Mouse (Mus musculus): ENCODE measurements around the gene Zbtb6. TPM values are rescaled to one million over a fixed set of nuclear protein-coding genes. Genes with fewer than 3 reads are reported as not detected.

Zbtb6 gene
- total RNA-seq (2015; ENCODE audit: low replicate concordance) = 3.3 and 7.5 TPM in 2 replicates
- total RNA-seq (2017; ENCODE audit: low replicate concordance) = 8.5 and 10.0 TPM in 2 replicates

- ATAC-seq (replicated peaks; ENCODE audit: low FRiP score, poor library complexity, severe bottlenecking) = peak; percentile 99
Observed at GRCm38 (mm10) chr2:37442611-37443591, at the start of gene Zbtb6, which contains the start of the genes Zbtb26 and Rabgap1. Zbtb6 (minus strand) TSS chr2:37443171. Zbtb26 (minus strand) TSS chr2:37443135. Rabgap1 (plus strand) TSS chr2:37443279.

GRCm38 (mm10) chr2:37488956-37489355, 46.0 kb upstream of the Zbtb6 start:
- ATAC-seq (replicated peaks; ENCODE audit: low FRiP score, poor library complexity, severe bottlenecking) = no peak

DNA sequence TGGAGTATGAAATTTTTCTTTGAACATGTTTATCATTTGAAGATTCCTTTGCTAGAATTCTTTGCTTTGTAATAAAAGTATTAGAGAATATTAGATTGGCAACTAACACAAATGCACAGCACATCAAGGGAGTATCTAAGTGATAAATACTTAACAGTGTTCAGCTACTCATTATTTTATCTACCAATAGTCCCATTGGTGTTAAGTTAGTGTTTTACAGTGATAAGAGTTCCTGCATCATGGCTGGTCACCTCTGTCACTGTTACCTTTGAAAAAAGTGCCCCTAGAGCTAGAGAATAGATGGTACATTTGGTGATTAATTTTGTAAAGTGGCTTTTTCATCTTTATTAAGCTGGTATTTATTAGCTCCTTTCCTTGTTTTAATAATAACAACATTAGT, 43.4 kb upstream of the Zbtb6 start:
- no peak for ATAC-seq (replicated peaks; ENCODE audit: low FRiP score, poor library complexity, severe bottlenecking)

GRCm38 (mm10) chr2:37485370-37485769, 42.4 kb upstream of the Zbtb6 start:
- ATAC-seq (replicated peaks; ENCODE audit: low FRiP score, poor library complexity, severe bottlenecking) = peak; percentile 66

DNA sequence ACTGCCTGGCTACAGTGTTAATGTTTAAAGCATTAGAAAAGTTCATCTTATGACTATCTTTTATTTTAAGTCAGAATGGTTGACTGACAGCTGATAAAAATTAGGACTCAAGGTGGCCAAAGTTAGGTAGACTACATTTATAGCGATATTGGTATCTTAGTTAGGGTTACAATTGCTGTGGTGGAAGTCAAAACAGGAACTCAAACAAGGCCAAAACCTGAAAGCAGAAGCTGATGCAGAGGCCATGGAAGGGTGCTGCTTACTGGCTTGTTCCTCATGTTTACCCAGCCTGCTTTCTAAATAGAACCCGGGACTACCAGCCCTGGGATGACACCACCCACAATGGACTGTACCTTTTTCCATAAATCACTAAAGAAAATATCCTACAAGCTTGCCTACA, 41.2 kb upstream of the Zbtb6 start:
- ATAC-seq (replicated peaks; ENCODE audit: low FRiP score, poor library complexity, severe bottlenecking) = no peak

DNA sequence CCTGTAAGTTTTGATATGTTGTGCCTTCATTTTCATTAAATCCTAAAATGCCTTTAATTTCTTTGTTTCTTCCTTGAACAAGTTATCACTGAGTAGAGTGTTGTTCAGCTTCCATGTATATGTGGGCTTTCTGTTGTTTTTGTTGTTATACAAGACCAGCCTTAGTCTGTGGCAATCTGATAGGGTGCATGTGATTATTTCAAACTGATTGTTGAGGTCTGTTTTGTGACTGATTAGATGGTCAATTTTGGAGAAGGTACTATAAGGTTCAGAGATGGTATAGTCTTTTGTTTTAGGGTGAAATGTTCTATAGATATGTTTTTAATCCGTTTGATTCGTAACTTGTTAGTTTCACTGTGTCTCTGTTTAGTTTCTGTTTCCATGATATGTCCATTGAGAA, 37.1 kb upstream of the Zbtb6 start:
- no peak for ATAC-seq (replicated peaks; ENCODE audit: low FRiP score, poor library complexity, severe bottlenecking)

- no peak for ATAC-seq (replicated peaks; ENCODE audit: low FRiP score, poor library complexity, severe bottlenecking)
Observed at GRCm38 (mm10) chr2:37479559-37479958, 36.6 kb upstream of the Zbtb6 start.

DNA sequence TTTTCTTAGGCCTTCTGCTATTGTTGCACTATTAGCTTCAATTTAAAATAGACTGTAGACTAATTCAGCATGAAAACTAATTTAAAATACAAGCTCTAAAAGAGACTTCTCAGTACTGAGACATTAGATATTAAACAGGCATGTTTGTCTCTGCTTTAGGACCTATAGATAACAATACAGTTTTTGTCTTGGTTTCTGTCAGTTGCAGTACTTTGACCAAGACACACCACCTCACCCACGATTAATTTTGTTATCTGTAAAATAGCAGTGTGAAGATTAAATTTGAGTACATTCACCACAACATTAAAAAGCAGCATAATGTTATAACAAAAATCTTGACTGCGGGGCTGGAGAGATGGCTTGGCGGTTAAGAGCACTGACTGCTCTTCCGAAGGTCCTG, 23.3 kb upstream of the Zbtb6 start:
- ATAC-seq (replicated peaks; ENCODE audit: low FRiP score, poor library complexity, severe bottlenecking) = no peak

DNA sequence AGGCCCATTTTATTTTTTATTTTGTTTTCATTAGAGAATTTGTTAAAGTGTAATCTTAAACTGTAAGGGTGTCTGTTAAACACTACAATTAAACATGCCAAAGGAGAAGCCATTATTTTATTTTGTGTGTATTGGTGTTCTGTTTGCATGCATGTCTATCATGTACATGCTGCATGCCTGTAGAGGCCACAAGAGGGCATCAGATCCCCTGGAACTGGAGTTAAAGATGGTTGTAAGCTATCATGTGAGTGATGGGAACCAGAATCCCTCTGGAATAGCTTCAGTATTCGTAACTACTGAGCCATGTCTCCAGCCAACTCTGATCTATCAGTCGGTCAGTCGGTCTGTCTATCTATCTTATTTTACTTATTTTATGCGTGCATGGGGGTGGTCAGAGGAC, 17.7 kb upstream of the Zbtb6 start:
- ATAC-seq (replicated peaks; ENCODE audit: low FRiP score, poor library complexity, severe bottlenecking) = no peak

DNA sequence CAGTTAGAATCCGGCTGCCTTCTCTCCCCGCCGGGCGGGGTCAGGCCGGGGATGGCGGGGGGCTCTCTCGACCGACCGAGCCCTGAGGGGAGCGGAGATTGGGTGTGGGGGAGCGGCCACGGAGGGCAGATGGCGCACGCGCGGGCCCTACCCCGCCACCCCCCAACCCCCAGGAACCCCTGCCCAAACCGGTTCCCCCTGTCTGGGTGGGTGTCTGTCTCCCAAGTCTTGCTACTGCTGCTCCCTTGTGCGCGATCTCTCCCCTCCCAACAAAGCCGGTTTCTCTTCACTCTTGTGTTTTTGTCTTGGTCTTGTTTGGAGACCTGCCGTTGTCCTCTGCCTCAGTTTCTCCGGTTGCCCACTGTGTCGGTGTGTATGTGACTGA, 9.4 kb upstream of the Zbtb6 start:
- ATAC-seq (replicated peaks; ENCODE audit: low FRiP score, poor library complexity, severe bottlenecking) = 0 out of 2 replicates have a peak, but pooled peaks have one; percentile 4

DNA sequence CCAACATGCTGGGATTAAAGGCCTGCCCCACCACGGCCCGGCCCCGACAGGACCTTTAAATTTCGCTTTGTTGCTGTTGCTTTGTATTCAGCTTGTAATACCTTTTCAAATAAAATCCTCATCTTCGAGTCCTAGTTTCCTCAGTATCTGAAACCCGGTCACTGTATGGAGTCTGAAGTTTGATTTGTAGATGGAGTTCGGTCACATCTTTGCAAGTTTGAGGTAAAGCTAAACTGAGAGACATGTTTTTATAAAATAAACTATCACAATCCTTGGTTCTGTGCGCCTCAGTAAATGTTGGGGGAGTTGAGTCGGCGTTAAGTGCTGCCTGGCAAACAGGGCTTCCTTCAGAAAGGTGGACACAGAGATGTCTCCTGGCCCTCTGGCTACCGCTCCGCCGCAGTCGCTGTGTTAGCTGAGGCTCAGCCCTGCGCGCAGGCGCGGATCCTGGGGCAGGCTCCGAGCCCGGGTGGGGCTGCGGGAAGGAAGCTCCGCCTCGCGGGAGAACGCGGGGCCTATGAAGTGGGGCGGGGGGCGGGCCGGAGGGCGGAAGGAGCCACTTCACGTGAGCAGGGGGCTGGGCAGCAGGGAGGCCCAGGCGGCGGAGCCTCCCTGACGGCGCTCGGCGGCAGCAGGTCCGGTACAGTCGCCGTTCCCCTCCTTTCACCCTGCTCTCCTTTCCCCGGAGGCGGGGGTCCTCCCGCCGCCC, 8.8 kb upstream of the Zbtb6 start:
- peak; percentile 99 for ATAC-seq (replicated peaks; ENCODE audit: low FRiP score, poor library complexity, severe bottlenecking)

DNA sequence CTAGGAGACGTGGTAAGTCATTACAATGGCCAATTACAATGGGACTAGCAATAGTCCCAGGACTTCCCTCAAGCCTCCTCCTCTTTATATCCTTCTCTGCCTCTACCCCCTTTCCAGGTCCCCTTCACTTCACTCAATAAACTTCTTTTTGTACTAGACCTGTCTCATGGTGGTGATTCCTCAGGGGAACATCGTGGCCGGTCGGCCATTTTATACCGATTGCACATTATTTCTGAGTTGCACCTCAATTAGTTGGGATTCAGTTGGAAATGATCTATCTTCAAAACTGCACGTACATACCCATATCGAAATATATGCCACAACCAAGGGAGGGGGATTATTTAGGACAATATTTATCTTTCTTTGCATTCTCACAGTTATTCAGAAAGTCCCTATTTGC, 11.4 kb downstream of the Zbtb6 start:
- ATAC-seq (replicated peaks; ENCODE audit: low FRiP score, poor library complexity, severe bottlenecking) = no peak

DNA sequence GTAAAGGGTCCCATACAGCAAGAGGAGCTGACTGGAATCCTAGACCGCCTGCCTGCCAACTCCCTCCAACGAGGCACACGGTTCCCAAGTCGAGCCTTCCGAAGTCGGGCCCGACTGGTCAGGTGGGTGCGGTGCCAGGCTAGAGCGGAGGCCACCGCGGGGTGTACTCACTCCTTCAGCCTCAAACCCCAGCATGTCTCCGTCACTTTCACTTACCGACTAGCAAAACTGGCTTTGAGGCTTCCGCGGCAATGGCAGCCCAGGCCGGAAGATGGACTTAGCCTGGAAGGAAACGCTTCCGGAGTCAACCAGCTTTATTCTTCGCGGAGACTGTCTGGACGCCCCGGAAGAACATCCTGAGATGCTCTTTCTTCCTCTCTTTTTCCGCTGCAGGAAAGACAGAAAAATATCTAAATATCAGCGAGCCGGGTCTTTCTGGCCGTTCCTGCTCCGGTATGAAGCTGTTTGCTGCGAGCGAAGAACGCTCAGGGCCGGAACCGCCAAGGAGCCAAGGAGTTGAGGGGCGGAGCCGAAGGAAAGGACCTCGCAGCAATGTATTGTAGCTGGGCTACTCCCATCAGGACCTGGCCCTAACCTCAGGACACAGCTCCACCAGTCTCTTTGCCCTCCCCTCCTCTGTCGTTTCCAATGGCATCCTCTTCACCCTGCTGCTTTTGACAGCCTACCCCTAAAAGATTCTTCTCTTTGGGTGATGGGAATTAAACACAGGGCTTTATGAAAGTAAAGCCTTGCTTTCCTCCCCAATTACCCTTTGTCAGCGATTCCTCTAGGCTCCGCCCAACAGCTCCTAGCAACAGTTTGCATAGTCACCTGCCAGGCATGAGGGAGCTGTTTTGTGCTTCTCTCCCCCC, 12.1 kb downstream of the Zbtb6 start:
- peak; percentile 93 for ATAC-seq (replicated peaks; ENCODE audit: low FRiP score, poor library complexity, severe bottlenecking)

GRCm38 (mm10) chr2:37423671-37424070, 19.3 kb downstream of the Zbtb6 start:
- ATAC-seq (replicated peaks; ENCODE audit: low FRiP score, poor library complexity, severe bottlenecking) = no peak

GRCm38 (mm10) chr2:37422306-37423304, 20.4 kb downstream of the Zbtb6 start, which contains the start of gene Rc3h2:
Rc3h2 (minus strand) TSS chr2:37422903.
- ATAC-seq (replicated peaks; ENCODE audit: low FRiP score, poor library complexity, severe bottlenecking) = peak; percentile 98

GRCm38 (mm10) chr2:37421903-37422302, 21.1 kb downstream of the Zbtb6 start:
- no peak for ATAC-seq (replicated peaks; ENCODE audit: low FRiP score, poor library complexity, severe bottlenecking)

- ATAC-seq (replicated peaks; ENCODE audit: low FRiP score, poor library complexity, severe bottlenecking) = no peak
Observed at GRCm38 (mm10) chr2:37395539-37395938, 47.4 kb downstream of the Zbtb6 start.

- no peak for ATAC-seq (replicated peaks; ENCODE audit: low FRiP score, poor library complexity, severe bottlenecking)
Observed at GRCm38 (mm10) chr2:37382921-37383320, 60.0 kb downstream of the Zbtb6 start.
